9 mouse cellular contexts compared by ENCODE assay signal in genomic region chr5:43836590-43836989, GRCm38 (mm10). TPM values are rescaled to one million over a fixed set of nuclear protein-coding genes. Genes with fewer than 3 reads are reported as not detected.
DNase-seq lines count a peak whose midpoint lies in the region; ATAC-seq and TF ChIP-seq lines count a peak whose summit lies in the region.
"Had no signal": no experiment of that assay in that cellular context is flagged by ENCODE, and none has a peak within 500 bp of the region (broad histone marks: within the 10 kb centered on the region; RNA-seq: fewer than 3 reads in every experiment).

No protein-coding gene starts in this region.

- no peak overlapping the region for H3K9ac ChIP-seq in liver, embryonic 14.5 days (replicated peaks)
- H3K9ac ChIP-seq in liver, embryonic 12.5 days, result no peak overlapping the region
- no peak overlapping the region for H3K9ac ChIP-seq in CH12.LX (ENCODE audit: insufficient read depth, low read depth)
- H3K9ac ChIP-seq: heart, embryonic 15.5 days had no signal

- dilution Hi-C loops in CH12.LX (cut with MboI; ENCODE audit: extremely low pct_ligation_motif_present, extremely low pct_unique_long_range_greater_than_20kb, low sequenced_read_pairs), result no loop called here

- TF ChIP-seq POLR2A in CH12.LX (IDR thresholded peaks at IDR 0.05; ENCODE audit: low read depth, low read length), result no peak
- TF ChIP-seq POLR2A in cortical plate, adult 2 months (IDR thresholded peaks at IDR 0.05; ENCODE audit: extremely low read depth, insufficient read depth, low read length), result no peak

- ATAC-seq in frontal cortex, adult (ENCODE audit: low TSS enrichment), result peak; percentile 73
- no peak for ATAC-seq in liver, embryonic 14.5 days (ENCODE audit: insufficient read depth)
- no peak for ATAC-seq in liver, embryonic 12.5 days
- no peak for ATAC-seq in megakaryocyte-erythroid progenitor cell, adult 5-6 weeks (replicated peaks; ENCODE audit: low FRiP score, low TSS enrichment, poor library complexity, severe bottlenecking)

- H3K79me2 ChIP-seq in CH12.LX (replicated peaks; ENCODE audit: control insufficient read depth, extremely low read depth, insufficient read depth, poor library complexity, severe bottlenecking), result no peaks in the 10 kb centered on the region

- TF ChIP-seq CTCF in liver, embryonic 14.5 days (IDR thresholded peaks at IDR 0.05; ENCODE audit: low read depth), result peak; percentile 20; the same call in 1 of the 2 replicates
- peak in 1 of 2 experiments; percentile 37; a peak in 2 of 4 replicates for TF ChIP-seq CTCF in CH12.LX (conservative IDR thresholded peaks at IDR 0.05 in 1 of 2, IDR thresholded peaks at IDR 0.05 in 1 of 2; ENCODE audit: low read depth in 2 of 2, low read length in 2 of 2)
- peak; percentile 34; the same call in 1 of the 2 replicates for TF ChIP-seq CTCF in cortical plate, adult 2 months (IDR thresholded peaks at IDR 0.05; ENCODE audit: extremely low read depth, insufficient read depth, low read length)

- WGBS in liver, embryonic 14.5 days (ENCODE audit: insufficient replicate concordance), result 72% methylated on average over 7 of the region's 7 CpGs
- 78% methylated on average over 7 of the region's 7 CpGs for WGBS in liver, embryonic 12.5 days (ENCODE audit: insufficient replicate concordance)

- in situ Hi-C loops in CH12.LX (cut with MboI; ENCODE audit: low pct_ligation_motif_present, low pct_unique_long_range_greater_than_20kb, low sequenced_read_pairs), result no loop called here

- no peak overlapping the region for H3K4me3 ChIP-seq in liver, embryonic 14.5 days (ENCODE audit: insufficient read depth in 1 of 2, low read depth in 2 of 2, low read length in 2 of 2)
- no peak overlapping the region for H3K4me3 ChIP-seq in liver, embryonic 12.5 days
- H3K4me3 ChIP-seq in CH12.LX (replicated peaks in 1 of 3; ENCODE audit: low read depth in 2 of 3, low read length in 2 of 3, poor library complexity in 1 of 3), result no peak overlapping the region
- H3K4me3 ChIP-seq in cortical plate, adult 2 months (ENCODE audit: insufficient read depth, low read length), result no peak overlapping the region
- H3K4me3 ChIP-seq: heart, embryonic 15.5 days had no signal

- no peak; the same call in 1 of the 2 replicates for TF ChIP-seq RAD21 in CH12.LX (IDR thresholded peaks at IDR 0.05; ENCODE audit: low read depth, low read length)

- no peak overlapping the region for H3K4me2 ChIP-seq in liver, embryonic 14.5 days (ENCODE audit: low read depth)
- no peak overlapping the region for H3K4me2 ChIP-seq in liver, embryonic 12.5 days
- no peak overlapping the region for H3K4me2 ChIP-seq in CH12.LX (ENCODE audit: insufficient read depth, low read depth, poor library complexity, severe bottlenecking)
- H3K4me2 ChIP-seq: heart, embryonic 15.5 days had no signal

- no peaks in the 10 kb centered on the region for H3K27me3 ChIP-seq in liver, embryonic 14.5 days (ENCODE audit: control insufficient read depth, insufficient read depth, low read length)
- H3K27me3 ChIP-seq in liver, embryonic 12.5 days (replicated peaks), result no peaks in the 10 kb centered on the region
- H3K27me3 ChIP-seq in CH12.LX (replicated peaks), result no peaks in the 10 kb centered on the region
- H3K27me3 ChIP-seq: heart, embryonic 15.5 days had no signal

- no peak for DNase-seq in frontal cortex, postnatal 14 days (ENCODE audit: low spot score in 2 of 2)
- no peak for DNase-seq in liver, embryonic 14.5 days (ENCODE audit: low read depth in 3 of 3, low spot score in 3 of 3)
- DNase-seq in CH12.LX (ENCODE audit: extremely low read depth), result no peak
- DNase-seq in natural killer cell, adult 2 months (ENCODE audit: low spot score in 2 of 2), result no peak

- H3K4me1 ChIP-seq in liver, embryonic 14.5 days (replicated peaks; ENCODE audit: control insufficient read depth in 2 of 2, insufficient read depth in 2 of 2, low read length in 1 of 2), result no peaks in the 10 kb centered on the region
- H3K4me1 ChIP-seq in liver, embryonic 12.5 days, result 0 out of 2 replicates have a peak, but pooled peaks cover 2% of the 10 kb centered on the region
- peaks cover 0 to 11% of the 10 kb centered on the region in 2 experiments; a peak in 2 of 4 replicates for H3K4me1 ChIP-seq in CH12.LX (ENCODE audit: control insufficient read depth in 1 of 2, insufficient read depth in 2 of 2)
- H3K4me1 ChIP-seq in cortical plate, adult 2 months (ENCODE audit: control insufficient read depth, insufficient read depth, low read length), result no peaks in the 10 kb centered on the region
- H3K4me1 ChIP-seq: heart, embryonic 15.5 days had no signal

- no peaks in the 10 kb centered on the region for H3K9me3 ChIP-seq in liver, embryonic 14.5 days (ENCODE audit: control insufficient read depth, low read length)
- no peaks in the 10 kb centered on the region for H3K9me3 ChIP-seq in liver, embryonic 12.5 days (replicated peaks)
- no peaks in the 10 kb centered on the region for H3K9me3 ChIP-seq in CH12.LX (replicated peaks; ENCODE audit: low read length)
- H3K9me3 ChIP-seq: heart, embryonic 15.5 days had no signal

- no peak for TF ChIP-seq EP300 in liver, embryonic 14.5 days (IDR thresholded peaks at IDR 0.05; ENCODE audit: low read depth)
- no peak for TF ChIP-seq EP300 in CH12.LX (IDR thresholded peaks at IDR 0.05; ENCODE audit: low read length)

- H3K27ac ChIP-seq in liver, embryonic 14.5 days, result no peak overlapping the region
- no peak overlapping the region for H3K27ac ChIP-seq in liver, embryonic 12.5 days
- H3K27ac ChIP-seq in CH12.LX (ENCODE audit: insufficient read depth, low read depth), result no peak overlapping the region
- H3K27ac ChIP-seq in cortical plate, adult 2 months (ENCODE audit: insufficient read depth, low read length), result no peak overlapping the region
- H3K27ac ChIP-seq: heart, embryonic 15.5 days had no signal

- no peaks in the 10 kb centered on the region for H3K36me3 ChIP-seq in liver, embryonic 14.5 days (replicated peaks; ENCODE audit: control insufficient read depth, insufficient read depth, low read depth)
- no peaks in the 10 kb centered on the region for H3K36me3 ChIP-seq in liver, embryonic 12.5 days
- peaks cover 0 to 4% of the 10 kb centered on the region in 2 experiments for H3K36me3 ChIP-seq in CH12.LX (replicated peaks in 1 of 2; ENCODE audit: control insufficient read depth in 1 of 2, insufficient read depth in 1 of 2, low read length in 1 of 2)
- H3K36me3 ChIP-seq: heart, embryonic 15.5 days had no signal

TF ChIP-seq in CH12.LX, 34 proteins besides CTCF, POLR2A, EP300 and RAD21:
- no peak for TF ChIP-seq UBTF (IDR thresholded peaks at IDR 0.05; ENCODE audit: low read depth, low read length)
- no peak for TF ChIP-seq NELFE (IDR thresholded peaks at IDR 0.05; ENCODE audit: low read depth, low read length)
- no peak for TF ChIP-seq JUN (IDR thresholded peaks at IDR 0.05; ENCODE audit: insufficient read depth, low read depth, low read length)
- no peak for TF ChIP-seq GABPA (IDR thresholded peaks at IDR 0.05; ENCODE audit: insufficient replicate concordance, low read depth, low read length)
- no peak for TF ChIP-seq KAT2A (IDR thresholded peaks at IDR 0.05; ENCODE audit: insufficient replicate concordance, low read length)
- peak; percentile 42 for TF ChIP-seq SMC3 (IDR thresholded peaks at IDR 0.05; ENCODE audit: low read depth, low read length)
- no peak for TF ChIP-seq TBP (conservative IDR thresholded peaks at IDR 0.05; ENCODE audit: low read depth, low read length)
TF ChIP-seq in CH12.LX: peak in this region for 1.

RNA-seq across cellular contexts. Expression of gene Fbxl5, which starts 15.2 kb away (rescaled TPM):
- polyA plus RNA-seq in liver, embryonic 14.5 days (2012; rRNA removed), result 9.0 and 10.3 TPM in 2 replicates
- polyA plus RNA-seq in liver, embryonic 14.5 days (2014; fragmentation: Nextera tagmentation; extraction: Ambion mirVana), result 21.5 and 22.6 TPM in 2 replicates
- polyA plus RNA-seq in liver, embryonic 12.5 days (2016; fragmentation: Nextera tagmentation; extraction: Ambion mirVana), result 26.7 and 27.3 TPM in 2 replicates
- 20.5 and 20.9 TPM in 2 replicates for total RNA-seq in CH12.LX (2012; rRNA removed)
- 45.3 and 48.4 TPM in 2 replicates for total RNA-seq in CH12.LX (2014; rRNA removed)
- 28.1 and 28.4 TPM in 2 replicates for polyA plus RNA-seq in CH12.LX (2012; ENCODE audit: insufficient read length, low read depth)
- polyA plus RNA-seq in cortical plate, adult 2 months (2012; rRNA removed), result 68.9 and 71.1 TPM in 2 replicates
- total RNA-seq in megakaryocyte-erythroid progenitor cell, adult 5-6 weeks (2014; fragmentation: Nextera tagmentation), result 23.3 and 36.0 TPM in 2 replicates
- 27.5 and 52.1 TPM in 2 replicates for total RNA-seq in megakaryocyte-erythroid progenitor cell, adult 5-6 weeks (2017)

RNA-seq across cellular contexts. Expression of gene Bst1, which starts 17.9 kb away (rescaled TPM):
- 0.18 and 0.19 TPM in 2 replicates for polyA plus RNA-seq in liver, embryonic 14.5 days (2012; rRNA removed)
- 0.52 and 0.69 TPM in 2 replicates for polyA plus RNA-seq in liver, embryonic 14.5 days (2014; fragmentation: Nextera tagmentation; extraction: Ambion mirVana)
- polyA plus RNA-seq in liver, embryonic 12.5 days (2016; fragmentation: Nextera tagmentation; extraction: Ambion mirVana), result 0.20 and 0.26 TPM in 2 replicates
- total RNA-seq in CH12.LX (2012; rRNA removed) (1.9 and 3.3 TPM in 2 replicates), CH12.LX (2014; rRNA removed) (4.7 and 4.8 TPM in 2 replicates)
- polyA plus RNA-seq in CH12.LX (2012; ENCODE audit: insufficient read length, low read depth), result 8.9 and 9.9 TPM in 2 replicates
- 0.11 and 0.17 TPM in 2 replicates for polyA plus RNA-seq in cortical plate, adult 2 months (2012; rRNA removed)
- 1.7 TPM in 1 of 2 replicates, not detected in the other for total RNA-seq in megakaryocyte-erythroid progenitor cell, adult 5-6 weeks (2014; fragmentation: Nextera tagmentation)
- total RNA-seq in megakaryocyte-erythroid progenitor cell, adult 5-6 weeks (2017), result 0.38 TPM in 1 of 2 replicates, not detected in the other

RNA-seq across cellular contexts. Expression of gene Cd38, which starts 31.8 kb away (rescaled TPM):
- 5.2 TPM in 2 replicates for polyA plus RNA-seq in liver, embryonic 14.5 days (2012; rRNA removed)
- 9.3 and 10.6 TPM in 2 replicates for polyA plus RNA-seq in liver, embryonic 14.5 days (2014; fragmentation: Nextera tagmentation; extraction: Ambion mirVana)
- 13.2 and 13.9 TPM in 2 replicates for polyA plus RNA-seq in liver, embryonic 12.5 days (2016; fragmentation: Nextera tagmentation; extraction: Ambion mirVana)
- total RNA-seq in CH12.LX (2012; rRNA removed) (2.9 and 3.3 TPM in 2 replicates), CH12.LX (2014; rRNA removed) (1.5 and 1.7 TPM in 2 replicates)
- 0.87 and 0.93 TPM in 2 replicates for polyA plus RNA-seq in CH12.LX (2012; ENCODE audit: insufficient read length, low read depth)
- polyA plus RNA-seq in cortical plate, adult 2 months (2012; rRNA removed), result 4.7 and 4.9 TPM in 2 replicates
- 0.74 and 1.2 TPM in 2 replicates for total RNA-seq in megakaryocyte-erythroid progenitor cell, adult 5-6 weeks (2014; fragmentation: Nextera tagmentation)
- 0.57 TPM in 1 of 2 replicates, not detected in the other for total RNA-seq in megakaryocyte-erythroid progenitor cell, adult 5-6 weeks (2017)
